Mouse (Mus musculus): Measurements from ENCODE around the gene Gm266.

- TF ChIP-seq CTCF (IDR thresholded peaks at IDR 0.05; ENCODE audit: low read depth, low read length) (peak; percentile 60), GATA1 (IDR thresholded peaks at IDR 0.05; ENCODE audit: borderline replicate concordance, low read length) (no peak)
These were observed 5.7 kb downstream of the Gm266 start for GRCm38 (mm10) chr12:111479917-111480316.

All from G1E (cell line).